Mouse (Mus musculus): ENCODE measurements around the gene Vcl.

Gene Vcl

GRCm38 (mm10) chr14:20928848-20929745, at the start of gene Vcl:
Vcl (plus strand) TSS chr14:20929398.
- peak; percentile 100 for DNase-seq

DNA sequence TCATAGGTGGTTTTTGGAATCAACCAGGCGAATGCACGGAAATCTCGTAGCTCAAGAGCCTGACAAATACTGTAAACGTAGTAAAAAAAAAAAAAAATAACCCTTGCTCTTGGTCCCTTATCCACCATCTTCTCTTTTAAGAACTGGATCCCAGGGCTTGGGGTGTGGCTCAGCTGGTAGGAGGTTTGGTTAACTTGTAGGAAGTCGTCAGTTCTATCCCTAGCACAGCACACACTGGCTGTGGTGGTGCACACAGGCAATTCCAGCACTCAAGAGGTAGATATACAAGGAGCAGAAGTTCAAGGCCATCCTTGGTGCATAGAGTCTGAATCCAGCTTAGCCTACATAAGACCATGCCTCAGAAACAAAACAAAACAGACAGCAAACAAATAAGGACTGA, 44.5 kb upstream of the Vcl start:
- DNase-seq = no peak

DNA sequence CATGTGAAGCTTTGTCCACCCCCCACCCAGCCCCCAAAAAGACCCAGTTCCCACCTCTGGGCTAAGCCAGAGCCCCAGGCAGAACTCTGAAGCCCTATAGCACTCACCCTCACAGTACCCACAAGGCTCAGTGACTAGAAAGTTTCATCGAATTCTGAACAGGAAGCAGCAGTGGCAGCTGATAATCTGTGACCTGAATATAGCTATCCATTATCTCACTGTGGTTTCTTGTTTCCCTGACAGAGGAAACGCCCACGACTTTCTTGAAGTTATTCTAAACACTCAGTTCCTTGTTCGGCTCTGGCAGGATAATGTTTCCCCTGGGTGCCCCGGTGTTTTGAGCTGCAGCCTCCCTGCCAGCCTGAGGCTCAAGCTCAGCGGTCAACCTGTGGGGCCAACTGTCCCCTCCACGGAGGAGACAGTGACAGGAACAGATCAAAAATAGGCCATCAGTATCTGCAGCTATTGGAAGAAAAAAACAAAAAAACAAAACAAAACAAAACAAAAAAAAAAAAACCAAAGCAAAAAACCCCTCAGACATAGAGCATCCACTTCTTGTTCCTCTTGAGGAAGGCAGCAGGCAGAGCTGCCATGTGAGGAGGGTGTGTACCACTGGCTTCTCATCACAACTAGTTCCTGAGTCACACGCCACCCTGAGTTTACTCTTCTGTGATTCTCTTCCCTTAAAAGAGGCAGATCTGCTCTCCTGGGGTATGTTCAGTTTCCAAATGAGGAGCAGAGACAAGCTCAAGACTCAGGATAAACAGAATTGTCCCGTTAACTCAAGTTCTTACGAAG, 43.9 kb upstream of the Vcl start:
- peak; percentile 52 for DNase-seq

DNA sequence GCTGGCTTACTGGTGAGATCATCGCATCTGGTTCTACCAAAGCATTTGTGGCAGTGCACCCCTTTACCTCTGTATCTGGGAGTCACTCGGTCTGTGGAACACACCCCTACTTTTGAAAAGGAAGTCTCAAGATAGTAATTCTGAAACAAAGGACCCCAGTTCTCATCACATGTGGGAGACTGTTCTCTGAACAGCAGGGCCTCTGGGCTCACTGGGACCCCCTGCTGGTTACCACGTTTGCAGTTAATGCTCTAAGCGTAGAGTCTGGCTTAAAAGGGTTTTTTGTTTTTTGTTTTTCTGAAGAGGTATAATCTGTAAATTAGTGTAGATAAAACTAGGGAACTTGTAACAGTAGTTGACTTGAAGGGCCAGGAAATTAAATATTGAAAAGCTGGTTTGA, 42.9 kb upstream of the Vcl start:
- DNase-seq = peak; percentile 50

- DNase-seq = no peak
Measured at GRCm38 (mm10) chr14:20887541-20888085, 41.6 kb upstream of the Vcl start.

DNA sequence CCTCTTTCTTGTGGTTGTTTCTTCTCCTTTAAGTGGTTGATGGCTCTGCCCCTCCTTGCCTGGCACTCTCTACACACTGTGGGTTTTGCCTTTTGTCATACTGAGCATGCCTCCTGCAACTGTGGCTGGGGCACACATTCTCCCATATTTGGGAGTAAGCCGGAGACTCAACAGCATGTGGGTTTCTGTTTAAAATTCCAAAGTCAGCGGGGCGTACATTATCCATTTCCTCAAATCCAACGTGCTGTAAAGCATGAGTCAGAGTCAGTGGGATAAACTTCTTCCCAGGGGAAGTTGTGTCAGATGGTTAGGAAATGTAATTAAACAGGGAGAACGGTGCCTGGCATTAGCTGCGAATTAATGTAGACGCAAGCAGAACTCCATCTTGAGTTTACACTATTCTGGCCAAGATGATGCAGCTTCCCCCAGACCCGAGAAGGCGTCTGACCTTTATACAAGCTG, 37.2 kb upstream of the Vcl start:
- DNase-seq = no peak

GRCm38 (mm10) chr14:20893815-20894214, 35.4 kb upstream of the Vcl start:
- no peak for DNase-seq

DNA sequence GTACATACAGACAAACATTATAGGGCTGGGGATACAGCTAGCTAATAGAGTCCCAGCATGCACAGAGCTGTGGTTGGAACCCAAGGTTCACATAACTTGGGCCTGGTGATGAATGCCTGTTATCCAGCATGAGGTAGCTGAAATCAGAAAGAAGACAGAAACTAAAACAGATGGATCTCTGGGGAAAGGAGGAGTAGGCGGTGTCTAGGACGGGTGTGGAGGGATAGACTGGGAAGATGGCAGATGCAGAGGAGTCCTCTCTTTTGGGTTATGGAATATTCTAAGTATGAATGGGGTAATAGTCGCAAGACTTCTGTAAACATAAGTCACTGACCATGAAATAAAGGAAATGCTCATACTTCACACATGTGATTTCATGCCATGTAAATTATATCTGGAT, 27.9 kb upstream of the Vcl start:
- no peak for DNase-seq

- no peak for DNase-seq
Measured at GRCm38 (mm10) chr14:20903137-20903536, 26.1 kb upstream of the Vcl start.

DNA sequence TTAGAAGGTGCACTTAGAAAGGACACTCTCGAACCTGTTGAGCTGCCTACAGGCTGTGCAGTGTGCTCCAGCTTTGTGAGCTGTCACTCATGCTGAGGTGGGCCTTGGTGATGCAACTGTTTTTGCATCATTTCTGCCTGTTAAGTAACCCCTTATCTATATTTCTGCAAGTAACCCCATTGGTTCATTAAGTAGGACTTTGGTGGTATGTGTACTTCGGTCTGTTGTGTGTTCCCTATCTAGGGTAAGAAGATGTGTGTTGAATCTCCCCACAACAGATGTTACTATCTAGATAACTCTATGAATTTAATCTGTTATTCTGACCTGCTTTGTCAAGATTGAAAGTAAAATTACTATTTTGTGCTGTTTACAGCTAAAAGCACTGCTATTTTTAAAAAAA, 17.4 kb upstream of the Vcl start:
- DNase-seq = no peak

DNA sequence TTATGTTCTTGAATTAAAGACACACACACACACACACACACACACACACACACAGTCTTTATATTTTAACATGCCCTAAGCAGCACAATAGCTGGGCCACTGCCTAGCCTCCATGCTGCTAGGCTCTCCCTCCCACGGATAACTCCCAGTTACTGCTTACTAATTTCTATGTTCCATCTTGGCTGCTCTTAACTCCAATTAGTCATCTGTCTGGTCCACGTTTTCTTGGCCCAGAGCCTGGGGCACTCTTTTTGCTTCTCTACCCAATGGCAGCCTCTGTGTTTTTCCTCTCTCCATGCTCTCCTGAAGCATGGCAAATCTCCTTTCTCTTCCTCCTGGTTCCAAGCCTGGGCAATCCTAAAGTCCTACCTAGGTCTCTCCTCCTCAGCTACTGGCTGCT, 14.8 kb upstream of the Vcl start:
- no peak for DNase-seq

- DNase-seq = no peak
Measured at GRCm38 (mm10) chr14:20916625-20917612, 12.3 kb upstream of the Vcl start.

- no peak for DNase-seq
Measured at GRCm38 (mm10) chr14:20924071-20924789, 5.0 kb upstream of the Vcl start.

DNA sequence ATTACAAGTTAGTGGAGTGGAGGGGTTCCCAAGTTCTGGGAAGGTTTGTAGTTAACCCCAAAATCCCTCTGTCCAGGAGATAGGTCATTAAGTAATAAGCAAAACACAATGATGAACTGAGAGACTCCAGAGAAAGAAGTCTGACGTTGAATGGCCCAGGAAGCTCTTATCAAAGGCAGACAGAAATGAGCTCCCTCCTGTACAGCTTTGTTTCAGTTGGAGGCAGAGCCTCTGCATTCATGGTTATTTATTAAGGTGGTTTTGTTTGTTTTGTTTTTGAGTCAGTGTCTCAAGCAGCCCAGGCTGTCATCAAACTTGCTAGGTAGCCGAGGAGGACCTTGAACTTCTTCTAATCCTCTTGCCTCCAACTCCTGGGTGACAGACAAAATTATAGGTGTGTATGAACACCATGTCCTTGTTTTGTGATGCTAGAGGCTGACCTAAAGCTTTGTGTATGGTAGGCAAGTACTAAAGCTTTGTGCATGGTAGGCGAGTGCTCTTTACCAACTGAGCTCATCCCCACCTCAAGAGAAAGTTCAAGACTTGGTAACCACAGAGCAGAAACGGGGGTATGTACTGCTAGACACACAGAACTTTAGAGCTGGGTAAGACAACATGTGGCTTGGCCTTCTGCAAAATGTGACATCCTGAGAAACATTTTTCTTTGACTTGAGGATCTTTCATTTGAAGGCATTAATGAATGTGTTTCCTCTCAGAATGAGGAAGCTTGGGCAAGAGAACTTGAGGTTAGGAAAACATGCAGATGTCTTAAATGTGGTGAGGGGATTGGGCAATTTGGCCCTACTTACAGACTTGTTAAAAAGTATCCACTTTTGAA, 1.5 kb upstream of the Vcl start:
- no peak for DNase-seq

- DNase-seq = peak; percentile 26
Measured at GRCm38 (mm10) chr14:20928308-20928685, 901 bp upstream of the Vcl start.

DNA sequence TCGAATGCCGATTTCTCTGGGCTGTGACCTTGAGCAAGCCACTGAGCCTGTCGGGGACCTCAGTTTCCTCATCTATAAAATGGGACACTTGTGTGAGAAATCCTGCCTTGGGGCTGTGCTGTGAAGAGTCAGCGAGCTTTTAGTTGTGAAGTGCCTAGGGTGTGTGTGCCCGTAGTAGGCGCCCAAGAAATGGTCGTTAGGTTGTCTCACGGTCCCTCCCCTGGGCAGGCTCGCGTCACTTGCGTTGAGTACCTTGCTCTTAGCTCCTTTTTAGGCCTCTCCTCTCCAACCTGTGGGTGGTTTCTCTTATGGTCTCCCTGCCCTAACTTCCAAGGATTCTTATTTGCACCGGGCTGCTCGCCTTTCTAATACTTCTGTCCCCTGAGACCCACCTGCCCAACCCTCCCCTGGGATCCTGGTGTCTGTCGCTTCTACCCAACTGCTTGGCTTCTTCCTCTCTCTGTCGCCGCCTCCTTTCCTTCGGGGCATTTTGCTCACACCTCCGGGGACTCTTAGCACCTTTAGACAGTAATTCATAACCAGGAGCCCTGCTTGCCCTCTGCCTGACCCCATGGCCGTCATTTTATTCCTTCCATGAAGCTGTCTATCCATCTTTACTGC, 726 bp downstream of the Vcl start:
- peak; percentile 52 for DNase-seq

- DNase-seq = peak; percentile 27
Measured at GRCm38 (mm10) chr14:20930481-20931391, 1.5 kb downstream of the Vcl start.

DNA sequence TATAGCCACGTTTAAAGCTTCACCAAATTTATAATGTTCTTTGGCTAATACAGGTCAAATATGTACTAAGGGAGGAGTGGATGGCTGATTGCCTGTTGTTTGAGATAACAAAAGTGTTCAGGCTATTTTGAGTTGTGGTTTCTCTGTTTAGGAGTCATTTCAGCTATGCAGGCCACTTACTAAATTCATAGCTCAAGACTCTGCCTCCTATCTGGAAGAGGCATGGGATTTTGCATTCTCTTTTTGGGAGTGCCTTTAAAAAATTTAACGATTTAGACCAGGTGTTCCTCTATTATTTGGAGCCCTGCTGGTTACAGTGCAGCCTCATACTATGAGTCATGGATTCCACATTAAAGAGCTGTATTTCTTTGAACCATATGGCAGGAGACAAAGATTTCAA, 9.2 kb downstream of the Vcl start:
- DNase-seq = no peak

- DNase-seq = no peak
Measured at GRCm38 (mm10) chr14:20938860-20939259, 9.7 kb downstream of the Vcl start.

All from kidney, adult 9 months (tissue).